Mouse (Mus musculus) heart, embryonic 12.5 days (tissue): ENCODE measurements around the gene Sipa1l1. TPM values are rescaled to one million over a fixed set of nuclear protein-coding genes. Genes with fewer than 3 reads are reported as not detected.

Source experiments
- ATAC-seq: fragments of 200-750 bp; cut with Nextera tagmentation; 2 replicates; pipeline ENCODE4 v1.8.0; 2017; ENCODE audit warnings: moderate TSS enrichment, moderate library complexity; ENCODE audit not compliant: insufficient number of reproducible peaks, low FRiP score
- H3K27ac ChIP-seq: fragments of 300-500 bp; sonication (generic); 2 replicates; pipeline ENCODE4 v1.5.1; 2016; ENCODE audit warnings: mild to moderate bottlenecking, moderate library complexity; ENCODE audit not compliant: poor library complexity, severe bottlenecking
- H3K27me3 ChIP-seq: fragments of 300-500 bp; sonication (generic); replicated peaks from 2 replicates; pipeline ENCODE4 v1.6.1; 2016; ENCODE audit warnings: mild to moderate bottlenecking, moderate library complexity
- H3K36me3 ChIP-seq: fragments of 300-500 bp; sonication (generic); 2 replicates; pipeline ENCODE4 v1.6.1; 2016; ENCODE audit warnings: mild to moderate bottlenecking, moderate library complexity
- H3K4me1 ChIP-seq: fragments of 300-500 bp; sonication (generic); replicated peaks from 2 replicates; pipeline ENCODE4 v1.6.1; 2016; ENCODE audit warnings: mild to moderate bottlenecking
- H3K4me2 ChIP-seq: fragments of 300-500 bp; sonication (generic); 2 replicates; pipeline ENCODE4 v1.6.1; 2016; ENCODE audit warnings: mild to moderate bottlenecking, moderate library complexity
- H3K4me3 ChIP-seq: fragments of 300-500 bp; sonication (generic); 2 replicates; pipeline ENCODE4 v1.5.1; 2016; ENCODE audit warnings: mild to moderate bottlenecking
- H3K9ac ChIP-seq: fragments of 300-500 bp; sonication (generic); 2 replicates; pipeline ENCODE4 v1.6.1; 2016; ENCODE audit warnings: mild to moderate bottlenecking, moderate library complexity
- H3K9me3 ChIP-seq: fragments of 300-500 bp; sonication (generic); replicated peaks from 2 replicates; pipeline ENCODE4 v1.6.1; 2016; ENCODE audit warnings: mild to moderate bottlenecking, moderate library complexity
- WGBS: fragments of 180-500 bp; shearing (Covaris S2); methylation state at CpG from one replicate; pipeline ENCODE4 v1.1.7; 2016; 5-methylcytosine and 5-hydroxymethylcytosine counted together
- polyA plus RNA-seq: library from polyadenylated mRNA; unstranded; fragments of >200 nt; fragmentation: Nextera tagmentation; extraction: Ambion mirVana; gene quantifications from 2 replicates; pipeline ENCODE4 v1.2.1, GENCODE M21; 2016

The Sipa1l1 gene
- polyA plus RNA-seq, 1 experiment from 2014 or later: 35.5 TPM

- H3K4me1 ChIP-seq: no peaks in the 10 kb centered on the region
- H3K27ac ChIP-seq: no peak overlapping the region
- H3K36me3 ChIP-seq: no peaks in the 10 kb centered on the region
- H3K4me3 ChIP-seq: no peak overlapping the region
- no peak overlapping the region for H3K4me2 ChIP-seq
- no peaks in the 10 kb centered on the region for H3K27me3 ChIP-seq
- no peak for ATAC-seq
- H3K9ac ChIP-seq: no peak overlapping the region
- H3K9me3 ChIP-seq: peaks cover 8% of the 10 kb centered on the region; the same call in 1 of the 2 replicates
- WGBS: 83% methylated on average over 4 of the region's 4 CpGs
These were observed 14.6 kb upstream of the Sipa1l1 start for GRCm38 (mm10) chr12:82154527-82154926.

DNA sequence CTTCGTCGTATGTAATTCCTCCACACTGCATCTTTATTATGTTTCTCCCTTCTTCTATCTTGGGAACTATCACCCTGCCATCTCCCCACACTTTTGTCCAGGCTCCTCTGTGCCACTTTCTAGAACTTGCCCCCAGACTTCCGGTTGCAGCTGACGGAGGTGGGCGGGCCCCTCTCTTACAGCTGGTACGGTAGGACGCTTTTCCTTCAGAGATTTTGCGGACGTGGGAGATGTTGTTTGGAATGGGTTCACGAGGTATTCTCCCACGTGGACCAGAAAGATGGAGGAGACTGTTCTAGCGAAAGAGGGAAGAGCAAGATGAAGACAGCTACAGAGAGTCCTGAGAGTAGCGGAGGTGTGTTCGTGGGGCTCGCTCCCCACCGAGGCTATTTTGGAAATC, 10.6 kb upstream of the Sipa1l1 start:
- H3K27me3 ChIP-seq: no peaks in the 10 kb centered on the region
- H3K27ac ChIP-seq: no peak overlapping the region
- ATAC-seq: no peak
- H3K4me2 ChIP-seq: no peak overlapping the region
- peaks cover 8% of the 10 kb centered on the region; the same call in 1 of the 2 replicates for H3K9me3 ChIP-seq
- H3K9ac ChIP-seq: no peak overlapping the region
- WGBS: 92% methylated on average over 16 of the region's 16 CpGs
- no peak overlapping the region for H3K4me3 ChIP-seq
- H3K4me1 ChIP-seq: no peaks in the 10 kb centered on the region
- H3K36me3 ChIP-seq: no peaks in the 10 kb centered on the region

- no peak for ATAC-seq
- 90% methylated on average over 3 of the region's 3 CpGs for WGBS
- Histone ChIP-seq H3K4me2 (no peak overlapping the region), H3K4me3 (no peak overlapping the region), H3K27ac (no peak overlapping the region), H3K36me3 (no peaks in the 10 kb centered on the region), H3K27me3 (no peaks in the 10 kb centered on the region), H3K9me3 (peaks cover 8% of the 10 kb centered on the region; the same call in 1 of the 2 replicates), H3K4me1 (no peaks in the 10 kb centered on the region), H3K9ac (no peak overlapping the region)
These were observed 9.7 kb upstream of the Sipa1l1 start for GRCm38 (mm10) chr12:82159372-82159771.

GRCm38 (mm10) chr12:82165651-82166050, 3.5 kb upstream of the Sipa1l1 start:
- H3K4me2 ChIP-seq: no peak overlapping the region
- 72% methylated on average over 4 of the region's 4 CpGs for WGBS
- no peaks in the 10 kb centered on the region for H3K36me3 ChIP-seq
- H3K27me3 ChIP-seq: no peaks in the 10 kb centered on the region
- H3K27ac ChIP-seq: no peak overlapping the region
- no peak overlapping the region for H3K9ac ChIP-seq
- H3K9me3 ChIP-seq: no peaks in the 10 kb centered on the region
- ATAC-seq: no peak
- peaks cover 8% of the 10 kb centered on the region; the same call in 1 of the 2 replicates for H3K4me1 ChIP-seq
- no peak overlapping the region for H3K4me3 ChIP-seq

DNA sequence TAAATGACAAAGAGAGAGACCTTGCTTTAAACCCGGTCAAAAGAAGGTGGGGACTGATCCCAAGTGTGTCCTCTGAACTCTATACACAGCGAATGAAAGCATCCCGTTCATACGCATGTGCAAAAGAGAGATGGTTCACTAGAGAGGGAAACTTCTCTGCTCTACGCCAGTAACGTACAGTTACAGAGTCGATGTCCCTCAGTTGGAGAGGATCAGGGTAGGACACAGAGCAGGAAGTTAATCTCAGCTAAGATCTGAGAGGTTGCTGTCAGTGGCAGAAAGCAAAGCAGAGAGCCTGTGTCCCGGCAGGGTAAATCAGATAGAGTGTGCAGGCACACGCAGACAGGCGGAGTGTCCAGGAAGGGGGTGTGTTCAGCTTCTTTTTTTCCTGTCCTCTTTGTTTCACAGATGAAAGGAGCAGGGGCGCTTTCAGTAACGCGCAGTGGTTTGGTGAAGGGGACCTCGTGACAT, 3.0 kb upstream of the Sipa1l1 start:
- peak; percentile 10; the same call in 1 of the 2 replicates for ATAC-seq
- no peak overlapping the region for H3K9ac ChIP-seq
- 34% methylated on average over 14 of the region's 14 CpGs for WGBS

GRCm38 (mm10) chr12:82169571-82170431, 681 bp downstream of the Sipa1l1 start:
- peak; percentile 76 for ATAC-seq
- H3K27me3 ChIP-seq: no peaks in the 10 kb centered on the region
- WGBS: under 1% methylated on average over 96 of the region's 109 CpGs

More for the DNA sequence above, 3.0 kb upstream of the Sipa1l1 start:
- H3K9me3 ChIP-seq: no peaks in the 10 kb centered on the region
- H3K4me1 ChIP-seq: peaks cover 9% of the 10 kb centered on the region
- H3K4me3 ChIP-seq: no peak overlapping the region
- no peaks in the 10 kb centered on the region for H3K36me3 ChIP-seq
- H3K4me2 ChIP-seq: peak overlapping the region; percentile 40
- no peak overlapping the region for H3K27ac ChIP-seq
- no peaks in the 10 kb centered on the region for H3K27me3 ChIP-seq

GRCm38 (mm10) chr12:82170461-82171279, 1.6 kb downstream of the Sipa1l1 start:
- H3K27me3 ChIP-seq: no peaks in the 10 kb centered on the region
- ATAC-seq: no peak
- peak overlapping the region; percentile 95 for H3K27ac ChIP-seq
- no peaks in the 10 kb centered on the region for H3K36me3 ChIP-seq
- H3K4me2 ChIP-seq: peak overlapping the region; percentile 85
- H3K4me1 ChIP-seq: peaks cover 47% of the 10 kb centered on the region
- peak overlapping the region; percentile 95 for H3K4me3 ChIP-seq
- 2% methylated on average over 29 of the region's 29 CpGs for WGBS
- H3K9me3 ChIP-seq: no peaks in the 10 kb centered on the region
- H3K9ac ChIP-seq: peak overlapping the region; percentile 95

More at GRCm38 (mm10) chr12:82169571-82170431, 681 bp downstream of the Sipa1l1 start:
- Histone ChIP-seq H3K4me1 (peaks cover 41% of the 10 kb centered on the region), H3K27ac (peak overlapping the region; percentile 95), H3K9ac (peak overlapping the region; percentile 95), H3K36me3 (no peaks in the 10 kb centered on the region), H3K9me3 (no peaks in the 10 kb centered on the region), H3K4me3 (peak overlapping the region; percentile 95), H3K4me2 (peak overlapping the region; percentile 85)

DNA sequence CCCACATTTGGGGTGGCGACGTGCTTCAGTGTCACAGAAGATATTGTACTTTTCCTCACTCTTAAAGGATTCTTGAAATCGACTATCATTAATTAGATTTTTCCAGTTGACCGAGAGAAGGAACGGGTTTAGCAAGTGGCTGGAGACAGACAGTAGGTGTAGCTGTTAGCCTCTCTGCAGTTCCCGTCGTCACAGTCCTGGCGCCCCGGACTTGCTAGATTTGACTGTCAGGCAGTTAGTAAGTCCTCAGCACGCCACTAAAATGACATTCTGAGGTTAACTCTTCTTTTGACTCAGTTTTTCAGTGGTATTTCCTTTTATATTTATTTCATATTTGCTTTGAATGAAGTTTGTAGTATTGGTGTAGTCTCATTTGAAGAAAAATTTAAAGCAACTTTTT, 2.5 kb downstream of the Sipa1l1 start:
- peaks cover 45% of the 10 kb centered on the region for H3K4me1 ChIP-seq
- ATAC-seq: no peak
- H3K9me3 ChIP-seq: no peaks in the 10 kb centered on the region
- no peak overlapping the region for H3K27ac ChIP-seq
- 20% methylated on average over 10 of the region's 10 CpGs for WGBS
- H3K27me3 ChIP-seq: no peaks in the 10 kb centered on the region
- peak overlapping the region; percentile 95 for H3K9ac ChIP-seq
- peak overlapping the region; percentile 85 for H3K4me2 ChIP-seq
- 0 out of 2 replicates have a peak, but pooled peaks cover 2% of the 10 kb centered on the region for H3K36me3 ChIP-seq
- H3K4me3 ChIP-seq: peak overlapping the region; percentile 95

- WGBS: 77% methylated on average over 1 of the region's 1 CpGs
- ATAC-seq: no peak
- H3K4me1 ChIP-seq: peaks cover 45% of the 10 kb centered on the region
- no peak overlapping the region for H3K9ac ChIP-seq
- 0 out of 2 replicates have a peak, but pooled peaks cover 5% of the 10 kb centered on the region for H3K36me3 ChIP-seq
- no peaks in the 10 kb centered on the region for H3K9me3 ChIP-seq
- H3K27ac ChIP-seq: no peak overlapping the region
- H3K4me2 ChIP-seq: no peak overlapping the region
- H3K4me3 ChIP-seq: no peak overlapping the region
- H3K27me3 ChIP-seq: no peaks in the 10 kb centered on the region
These were observed 4.5 kb downstream of the Sipa1l1 start for GRCm38 (mm10) chr12:82173623-82174022.

DNA sequence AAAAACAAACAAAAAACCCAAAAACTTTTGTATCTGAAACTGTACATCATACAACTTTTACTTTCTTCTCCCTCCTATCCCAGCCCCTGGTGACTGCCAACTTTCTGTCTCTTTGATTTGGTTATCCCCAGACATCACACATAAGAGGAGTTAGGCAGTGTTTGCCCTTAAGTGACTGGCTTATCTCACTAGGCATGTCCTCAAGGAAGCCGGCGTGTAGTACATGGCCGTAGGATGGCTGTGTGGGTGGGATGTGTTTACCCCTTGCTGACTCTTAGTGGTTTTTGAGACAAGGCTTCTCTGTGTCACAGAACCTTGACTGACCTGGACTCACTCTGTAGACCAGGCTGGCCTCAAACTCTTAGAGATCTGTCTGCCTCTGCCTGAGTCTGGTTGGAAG, 6.6 kb downstream of the Sipa1l1 start:
- Histone ChIP-seq H3K9me3 (no peaks in the 10 kb centered on the region), H3K4me3 (no peak overlapping the region), H3K27me3 (no peaks in the 10 kb centered on the region), H3K27ac (no peak overlapping the region), H3K36me3 (peaks cover 8% of the 10 kb centered on the region; the same call in 1 of the 2 replicates), H3K4me1 (peaks cover 43% of the 10 kb centered on the region), H3K9ac (no peak overlapping the region), H3K4me2 (no peak overlapping the region)
- WGBS: 29% methylated on average over 3 of the region's 3 CpGs
- no peak for ATAC-seq

DNA sequence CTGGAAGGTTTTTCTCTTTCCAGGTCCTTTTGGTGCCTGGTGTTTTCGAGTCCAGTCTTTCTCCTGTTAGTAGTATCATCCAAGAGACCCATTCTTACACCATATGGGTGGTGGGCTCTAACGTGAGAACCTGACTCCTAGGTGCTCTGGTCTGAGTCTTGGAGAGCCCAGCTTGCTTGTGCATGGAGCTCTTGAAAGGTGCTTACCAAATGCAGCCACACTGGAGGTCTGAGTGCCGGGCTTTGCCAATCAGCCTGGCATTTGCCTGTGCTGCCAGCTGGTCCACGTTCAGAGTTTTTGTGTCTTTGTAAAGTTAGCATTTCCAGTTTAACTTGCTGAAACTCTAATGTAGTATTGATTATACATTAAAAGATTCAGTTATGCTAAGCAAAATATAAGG, 9.5 kb downstream of the Sipa1l1 start:
- Histone ChIP-seq H3K9me3 (0 out of 2 replicates have a peak, but pooled peaks cover 9% of the 10 kb centered on the region), H3K36me3 (peaks cover 23% of the 10 kb centered on the region), H3K4me2 (no peak overlapping the region), H3K4me1 (peaks cover 21% of the 10 kb centered on the region), H3K27ac (no peak overlapping the region), H3K4me3 (no peak overlapping the region), H3K27me3 (no peaks in the 10 kb centered on the region), H3K9ac (no peak overlapping the region)
- no peak for ATAC-seq
- 81% methylated on average over 4 of the region's 4 CpGs for WGBS
